Mouse (Mus musculus) erythroblast, adult 5-6 weeks (primary cell): ENCODE data around the gene Prdx1. TPM values are rescaled to one million over a fixed set of nuclear protein-coding genes. Genes with fewer than 3 reads are reported as not detected.

Source experiments
- ATAC-seq: replicated peaks from 2 replicates; pipeline ENCODE4 v1.8.0; 2016; ENCODE audit warnings: moderate number of reproducible peaks, mild to moderate bottlenecking, moderate TSS enrichment, inconsistent platforms; ENCODE audit not compliant: poor library complexity, low FRiP score, severe bottlenecking
- total RNA-seq, 2 experiments: library from RNA; stranded (forward) in 1 of 2; stranded (reverse) in 1 of 2; fragments of 150-400 nt in 1 of 2; fragments of 200-764, 138-1000 nt in 1 of 2; gene quantifications; 2 replicates each; pipeline versions ENCODE4 v1.2.3 to v1.2.4; 2015 to 2017; ENCODE audit warnings: low replicate concordance in 2 of 2

Gene Prdx1
- total RNA-seq, 2 experiments from 2014 or later = 52.6 to 71.5 TPM

DNA sequence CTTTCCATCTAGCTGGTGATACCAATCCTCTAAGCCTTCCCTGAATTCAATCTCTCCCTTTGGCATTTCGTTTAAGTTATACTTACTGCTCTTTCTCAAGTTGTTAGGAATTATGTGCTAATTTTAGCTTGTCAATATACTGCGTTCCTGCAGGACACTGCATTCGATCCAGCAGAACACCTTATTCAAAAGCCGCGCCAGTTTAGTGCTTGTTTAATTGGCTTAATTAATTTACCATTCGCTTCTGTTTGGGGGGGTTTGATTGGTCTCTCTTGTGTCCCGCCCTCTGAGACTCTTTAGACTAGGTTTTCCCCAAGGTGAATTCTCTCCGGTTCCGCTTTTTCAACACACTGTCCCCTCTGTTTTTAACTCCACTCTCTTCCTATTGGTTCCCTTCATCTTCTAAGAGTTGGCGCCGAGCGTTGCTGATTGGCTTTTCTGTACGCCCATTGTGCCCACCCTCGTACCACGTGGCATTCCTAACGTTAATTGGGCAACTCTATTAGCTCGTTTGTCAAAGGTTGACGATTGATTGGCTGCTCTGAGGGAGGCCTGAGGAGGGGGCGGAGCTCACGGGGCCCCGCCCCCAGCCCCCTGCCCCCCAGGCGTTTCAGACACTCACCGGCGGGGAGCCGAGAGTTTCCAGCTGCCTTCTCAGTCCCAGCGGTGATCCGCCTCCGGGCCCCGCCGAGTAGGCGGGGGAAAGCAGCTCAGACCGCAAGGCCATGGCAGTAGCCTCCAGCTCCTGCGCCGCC lies 35.2 kb downstream of the Prdx1 start, which contains the start of gene Tesk2:
Gene Tesk2, plus strand, starts transcription at position 606 of the 755 bp plus-strand sequence.
- ATAC-seq = peak; percentile 96

DNA sequence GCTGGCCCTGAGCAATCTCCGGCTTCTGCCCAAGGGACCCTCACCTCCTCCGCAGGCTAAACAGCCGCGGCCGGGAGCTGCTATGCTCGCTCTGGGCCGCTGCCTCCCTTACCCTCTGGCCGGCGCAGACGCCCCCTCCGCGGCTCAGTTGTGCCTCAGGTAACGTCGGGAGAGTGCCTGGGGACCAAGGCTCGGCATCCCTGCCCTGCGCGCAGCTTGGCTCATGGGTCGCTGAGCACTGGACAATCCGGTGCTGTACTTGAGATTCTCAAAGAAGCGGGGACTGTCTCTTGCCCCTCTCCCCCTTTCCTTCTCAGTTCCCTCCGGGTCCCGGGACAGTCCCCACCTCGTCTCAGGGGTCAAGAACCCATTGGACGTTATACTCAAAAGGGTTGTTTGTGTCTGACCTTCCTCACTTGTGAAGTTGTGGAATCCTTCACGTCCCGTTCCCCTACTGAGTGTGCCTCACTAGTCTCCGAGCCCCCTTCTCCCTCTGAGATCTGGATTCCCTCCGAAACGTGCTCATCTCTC lies 35.8 kb downstream of the Prdx1 start:
- ATAC-seq = peak; percentile 34

DNA sequence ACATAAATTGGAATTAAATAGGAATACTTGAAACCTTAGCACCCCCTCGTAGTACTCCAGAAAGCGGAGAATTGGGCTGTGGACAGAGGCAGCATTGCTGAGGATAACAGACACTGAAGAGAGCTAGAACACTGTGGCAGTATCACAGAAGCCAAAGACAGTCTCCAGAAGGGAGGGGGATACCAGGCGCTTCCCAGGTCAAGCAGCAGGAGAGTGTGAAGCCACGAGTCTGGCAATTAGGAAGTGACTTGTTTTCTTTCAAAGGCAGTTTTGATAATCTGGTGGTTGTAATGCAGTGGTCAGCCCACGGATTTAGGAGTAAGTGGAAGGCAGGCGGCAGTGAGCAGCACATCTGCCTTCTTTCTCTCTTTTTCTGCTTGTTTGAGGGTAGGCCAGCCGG lies 36.9 kb downstream of the Prdx1 start:
- ATAC-seq = no peak

DNA sequence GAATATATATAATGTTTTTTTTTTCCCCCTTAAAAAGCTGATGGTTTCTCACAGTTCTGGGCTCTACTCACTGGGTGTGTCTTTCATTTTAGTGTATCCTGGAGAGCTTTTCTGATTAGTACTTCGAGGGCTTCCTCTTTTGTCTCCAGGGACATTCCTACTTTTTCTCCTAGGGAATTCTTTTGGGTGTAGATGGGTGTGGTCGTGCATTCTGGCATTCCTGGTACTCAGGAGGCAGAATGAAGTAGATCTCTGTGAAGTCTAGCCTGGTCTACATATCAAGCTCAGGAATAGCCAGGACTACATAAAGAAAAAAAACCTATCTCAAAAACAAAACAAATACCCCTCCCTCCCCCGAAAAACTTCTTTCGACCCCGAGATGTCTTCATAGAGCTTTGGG lies 40.1 kb downstream of the Prdx1 start:
- no peak for ATAC-seq

DNA sequence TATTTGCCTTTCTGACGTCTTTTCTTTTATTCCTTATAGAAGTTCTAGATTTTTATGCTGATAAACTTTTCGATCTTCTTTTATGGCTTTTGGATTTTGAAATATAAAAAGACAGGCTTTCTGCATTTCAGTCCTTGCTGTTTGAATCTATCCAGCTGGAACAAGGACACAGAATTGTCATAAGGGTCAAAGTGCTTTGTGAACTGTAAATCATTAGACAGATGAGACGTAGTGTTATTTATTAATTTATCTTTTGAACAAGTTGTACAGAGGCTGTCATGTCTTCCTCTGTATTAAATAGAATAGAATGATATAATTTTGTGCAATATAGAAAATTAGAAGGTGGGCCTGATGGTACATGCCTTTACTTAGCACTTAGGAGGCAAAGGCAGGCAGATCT lies 42.1 kb downstream of the Prdx1 start:
- no peak for ATAC-seq

DNA sequence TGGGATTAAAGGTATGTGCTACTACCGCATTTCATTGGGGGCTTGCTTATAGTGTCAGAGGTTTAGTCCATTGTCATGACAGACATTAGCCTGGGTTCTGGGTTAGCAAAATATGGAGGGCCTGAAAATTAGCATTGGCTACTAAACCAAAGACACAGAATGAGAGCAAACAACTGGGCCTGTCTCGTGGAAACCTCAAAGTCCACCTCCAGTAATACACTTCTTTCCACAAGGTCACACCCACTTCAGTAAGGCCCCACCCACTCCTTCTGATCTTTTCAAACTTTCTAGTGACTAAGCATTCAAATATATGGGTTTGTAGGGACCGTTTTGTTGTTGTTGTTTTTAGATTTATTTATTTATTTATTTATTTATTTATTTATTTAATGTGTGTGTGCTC lies 44.2 kb downstream of the Prdx1 start:
- no peak for ATAC-seq

DNA sequence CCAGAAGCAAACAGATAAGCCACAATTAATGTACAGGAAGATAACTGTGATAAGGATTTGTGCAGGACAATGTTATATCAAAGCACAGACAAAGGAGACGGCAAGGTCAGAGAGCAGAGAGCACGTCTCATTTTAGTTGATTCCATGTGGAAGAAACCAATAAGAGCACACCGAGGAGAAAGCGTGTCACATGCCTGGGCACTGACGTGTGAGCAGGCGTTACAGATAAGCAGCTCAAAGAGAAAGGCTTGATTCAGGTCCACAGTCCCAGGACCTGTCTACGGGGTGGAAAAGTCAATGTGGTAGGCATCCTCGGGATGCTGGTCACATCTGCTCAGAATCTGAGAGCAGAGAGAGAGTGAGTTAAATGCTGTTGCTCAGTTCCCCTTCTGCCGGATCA lies 45.7 kb downstream of the Prdx1 start:
- ATAC-seq = no peak

DNA sequence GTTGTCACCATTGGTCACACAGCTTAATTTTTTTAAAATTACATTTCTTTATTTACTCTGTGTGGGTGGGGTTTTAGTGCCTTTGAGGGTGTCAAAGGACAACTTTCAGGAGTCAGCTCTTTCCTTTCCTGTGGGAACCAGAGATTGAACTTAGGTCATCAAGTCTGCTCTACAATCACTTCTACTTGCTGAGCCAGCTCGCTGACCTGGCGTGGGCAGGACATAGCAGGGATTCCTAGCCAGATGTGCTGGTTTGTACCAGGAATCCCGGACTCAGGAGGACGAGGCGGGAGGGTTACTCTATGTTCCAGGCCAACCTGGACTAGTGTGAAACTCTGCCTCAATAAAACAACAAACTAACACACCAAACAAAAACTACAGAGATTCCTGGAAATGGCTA lies 47.0 kb downstream of the Prdx1 start:
- no peak for ATAC-seq

DNA sequence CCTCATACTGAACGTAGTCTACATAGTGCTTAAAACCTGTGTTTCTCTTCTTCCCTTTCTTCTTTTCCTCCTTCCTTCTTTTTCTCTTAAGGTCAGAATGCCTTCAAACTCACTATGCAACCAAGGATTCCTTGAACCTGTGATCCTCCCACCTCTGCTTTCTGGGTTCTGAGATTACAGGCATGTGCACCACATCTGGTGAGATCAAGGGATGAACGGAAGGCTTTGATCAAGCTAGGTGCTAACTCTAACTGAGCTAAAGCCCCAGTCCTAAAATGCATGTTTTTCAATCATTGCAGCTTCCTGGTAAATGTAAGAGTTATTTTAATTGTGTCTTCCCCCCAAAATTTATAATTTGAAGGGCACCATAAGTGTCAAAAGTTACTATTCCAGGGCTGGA lies 49.7 kb downstream of the Prdx1 start:
- ATAC-seq = no peak

DNA sequence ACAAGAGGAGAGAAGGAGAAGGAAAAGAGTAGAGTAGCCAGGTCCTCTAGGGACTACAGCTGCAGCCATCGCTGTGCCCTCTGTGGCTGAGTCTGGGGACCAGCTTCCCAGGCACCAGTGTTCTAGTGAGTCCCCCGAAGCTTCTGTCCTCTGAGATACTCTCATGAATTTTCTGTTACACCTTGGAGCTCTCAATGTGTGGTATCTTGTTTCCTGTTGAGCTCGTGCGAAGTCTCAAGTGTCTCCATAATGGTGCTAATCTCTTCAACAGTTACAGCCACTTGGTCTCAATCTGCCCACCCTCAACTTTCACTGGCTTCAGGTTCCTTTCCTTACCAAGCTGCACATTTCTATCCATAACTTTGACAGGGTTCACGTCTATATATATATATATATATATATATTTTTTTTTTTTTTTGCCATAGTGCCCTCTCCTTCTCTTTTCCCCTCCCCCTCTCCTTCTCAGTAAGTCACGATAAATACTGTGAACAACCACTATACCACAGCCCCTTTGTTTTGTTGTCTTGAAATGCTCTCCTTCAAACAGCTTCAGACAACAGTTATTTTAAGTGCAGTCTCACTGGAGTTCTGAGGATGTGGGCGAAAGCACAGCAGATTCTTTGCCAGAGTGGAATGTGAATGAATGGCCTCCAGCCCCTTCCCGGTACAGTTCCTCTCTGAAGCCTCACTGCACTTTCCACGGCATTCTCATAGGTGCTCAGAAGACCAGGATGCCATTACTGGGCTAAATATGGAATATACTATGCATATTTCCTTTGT lies 53.8 kb downstream of the Prdx1 start:
- ATAC-seq = no peak

DNA sequence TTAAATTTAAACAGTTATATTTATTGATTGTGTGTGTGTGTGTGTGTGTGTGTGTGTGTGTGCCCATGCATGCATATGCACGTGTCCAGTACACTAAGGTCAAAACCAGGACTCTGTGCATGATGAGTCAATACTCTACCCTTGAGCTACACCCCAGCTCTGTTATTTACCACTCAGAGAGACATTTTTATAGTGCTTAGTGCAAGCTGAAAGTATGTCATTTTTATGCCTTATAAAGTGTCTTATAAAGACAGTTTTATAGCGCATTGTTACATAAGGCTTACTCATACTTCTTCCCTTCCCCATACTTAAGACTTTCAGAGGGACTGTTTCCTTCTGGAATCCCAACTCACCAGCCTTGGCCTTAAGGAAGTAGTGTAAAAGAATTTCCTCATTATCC lies 64.4 kb downstream of the Prdx1 start:
- no peak for ATAC-seq

Other genes with a start within 250 kb of the Prdx1 start
- gene Mast2, start 221.4 kb upstream of the Prdx1 start, total RNA-seq (2015; ENCODE audit: low replicate concordance) = 7.7 and 8.8 TPM in 2 replicates
- gene Mast2, start 221.4 kb upstream of the Prdx1 start, total RNA-seq (2017; ENCODE audit: low replicate concordance) = 15.5 and 16.5 TPM in 2 replicates
- gene Ipp, start 178.0 kb upstream of the Prdx1 start, total RNA-seq (2015; ENCODE audit: low replicate concordance) = 5.6 and 6.3 TPM in 2 replicates
- 7.5 and 7.8 TPM in 2 replicates for gene Ipp, start 178.0 kb upstream of the Prdx1 start, total RNA-seq (2017; ENCODE audit: low replicate concordance)
- 1.7 and 11.7 TPM in 2 replicates for gene Tmem69, start 129.6 kb upstream of the Prdx1 start, total RNA-seq (2015; ENCODE audit: low replicate concordance)
- gene Tmem69, start 129.6 kb upstream of the Prdx1 start, total RNA-seq (2017; ENCODE audit: low replicate concordance) = 3.5 and 4.5 TPM in 2 replicates
- gene Gpbp1l1, start 127.9 kb upstream of the Prdx1 start, total RNA-seq (2015; ENCODE audit: low replicate concordance) = 74.2 and 83.6 TPM in 2 replicates
- gene Gpbp1l1, start 127.9 kb upstream of the Prdx1 start, total RNA-seq (2017; ENCODE audit: low replicate concordance) = 141 and 166 TPM in 2 replicates
- gene Ccdc17, start 88.9 kb upstream of the Prdx1 start, total RNA-seq (2015; ENCODE audit: low replicate concordance) = 1.5 and 3.8 TPM in 2 replicates
- 2.0 and 2.1 TPM in 2 replicates for gene Ccdc17, start 88.9 kb upstream of the Prdx1 start, total RNA-seq (2017; ENCODE audit: low replicate concordance)
- 34.0 and 54.8 TPM in 2 replicates for gene Nasp, start 57.6 kb upstream of the Prdx1 start, total RNA-seq (2015; ENCODE audit: low replicate concordance)
- gene Nasp, start 57.6 kb upstream of the Prdx1 start, total RNA-seq (2017; ENCODE audit: low replicate concordance) = 92.9 and 99.7 TPM in 2 replicates
- 110 and 156 TPM in 2 replicates for gene Akr1a1, start 33.9 kb upstream of the Prdx1 start, total RNA-seq (2015; ENCODE audit: low replicate concordance)
- gene Akr1a1, start 33.9 kb upstream of the Prdx1 start, total RNA-seq (2017; ENCODE audit: low replicate concordance) = 108 and 173 TPM in 2 replicates
- 4.2 and 4.4 TPM in 2 replicates for gene Mmachc, start 22.9 kb downstream of the Prdx1 start, total RNA-seq (2015; ENCODE audit: low replicate concordance)
- 1.8 and 5.4 TPM in 2 replicates for gene Mmachc, start 22.9 kb downstream of the Prdx1 start, total RNA-seq (2017; ENCODE audit: low replicate concordance)
- gene Ccdc163, start 23.0 kb downstream of the Prdx1 start, total RNA-seq (2015; ENCODE audit: low replicate concordance) = 6.5 and 7.3 TPM in 2 replicates
- gene Ccdc163, start 23.0 kb downstream of the Prdx1 start, total RNA-seq (2017; ENCODE audit: low replicate concordance) = 3.3 and 10.5 TPM in 2 replicates
- 5.2 and 6.5 TPM in 2 replicates for gene Tesk2, start 35.4 kb downstream of the Prdx1 start, total RNA-seq (2015; ENCODE audit: low replicate concordance)
- gene Tesk2, start 35.4 kb downstream of the Prdx1 start, total RNA-seq (2017; ENCODE audit: low replicate concordance) = 7.8 and 9.2 TPM in 2 replicates
- 8.6 and 10.4 TPM in 2 replicates for gene Toe1, start 122.1 kb downstream of the Prdx1 start, total RNA-seq (2015; ENCODE audit: low replicate concordance)
- gene Toe1, start 122.1 kb downstream of the Prdx1 start, total RNA-seq (2017; ENCODE audit: low replicate concordance) = 14.3 and 20.5 TPM in 2 replicates
- 0.58 TPM in 1 of 2 replicates, not detected in the other for gene Mutyh, start 122.2 kb downstream of the Prdx1 start, total RNA-seq (2015; ENCODE audit: low replicate concordance)
- 0.43 and 0.98 TPM in 2 replicates for gene Mutyh, start 122.2 kb downstream of the Prdx1 start, total RNA-seq (2017; ENCODE audit: low replicate concordance)
- not detected in 2 replicates for gene Hpdl, start 136.2 kb downstream of the Prdx1 start, total RNA-seq (2015; ENCODE audit: low replicate concordance)
- gene Hpdl, start 136.2 kb downstream of the Prdx1 start, total RNA-seq (2017; ENCODE audit: low replicate concordance) = not detected in 2 replicates
- gene Zswim5, start 191.8 kb downstream of the Prdx1 start, total RNA-seq (2015; ENCODE audit: low replicate concordance) = not detected in 2 replicates
- gene Zswim5, start 191.8 kb downstream of the Prdx1 start, total RNA-seq (2017; ENCODE audit: low replicate concordance) = 0.42 TPM in 1 of 2 replicates, not detected in the other